In the genomic region with DNA sequence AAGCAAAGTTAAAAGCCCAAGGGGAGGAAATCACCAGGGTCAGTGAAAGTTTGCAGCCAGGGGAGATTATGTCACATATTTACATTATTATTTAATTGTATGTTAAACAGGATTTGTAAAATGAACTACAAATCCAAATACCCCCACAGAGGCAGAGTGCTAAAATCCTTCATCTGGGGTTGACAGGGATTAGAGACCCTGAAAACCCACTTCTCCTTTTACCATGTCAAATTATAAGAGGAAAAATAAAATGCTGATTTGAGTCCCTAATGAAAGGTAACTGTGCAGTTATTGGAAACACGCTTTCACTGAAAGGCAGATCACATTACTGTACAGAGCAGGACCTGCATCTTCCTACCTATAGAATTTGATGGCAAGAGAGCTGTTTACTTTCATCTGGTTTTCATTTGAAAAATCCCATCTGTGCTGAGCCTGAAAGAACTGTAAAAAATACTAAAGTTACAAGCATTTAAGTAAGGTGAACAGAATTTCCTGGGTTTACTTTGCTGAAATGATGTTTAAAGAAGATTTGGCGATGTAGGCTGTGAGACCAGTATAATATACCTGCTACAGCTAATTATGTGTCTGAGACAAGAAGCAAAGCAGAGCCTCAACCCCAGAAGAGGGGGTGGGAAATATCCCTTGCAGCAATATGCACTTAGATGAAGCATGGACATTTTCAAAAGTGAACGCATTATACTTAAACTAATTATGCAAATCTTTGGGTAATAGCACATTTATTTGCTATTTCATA, we compare ENCODE assay signal across 24 mouse cellular contexts.
DNase-seq lines count a peak whose midpoint lies in the region; ATAC-seq lines count a peak whose summit lies in the region.
"Had no signal": no experiment of that assay in that cellular context is flagged by ENCODE, and none has a peak within 500 bp of the region (broad histone marks: within the 10 kb centered on the region; RNA-seq: fewer than 3 reads in every experiment).

No protein-coding gene starts in this region.

- 23% methylated on average over 3 of the region's 3 CpGs for WGBS in limb, embryonic 11.5 days
- WGBS in limb, embryonic 10.5 days: 34% methylated on average over 3 of the region's 3 CpGs
- 18% methylated on average over 3 of the region's 3 CpGs for WGBS in embryonic facial prominence, embryonic 12.5 days
- WGBS in limb, embryonic 12.5 days: 17% methylated on average over 3 of the region's 3 CpGs
- 59% methylated on average over 3 of the region's 3 CpGs for WGBS in kidney, embryonic 14.5 days

- H3K27me3 ChIP-seq in limb, embryonic 11.5 days (ENCODE audit: control insufficient read depth, insufficient read depth, low read length): no peaks in the 10 kb centered on the region
- no peaks in the 10 kb centered on the region for H3K27me3 ChIP-seq in limb, embryonic 10.5 days (ENCODE audit: low read depth, poor library complexity, severe bottlenecking)
- H3K27me3 ChIP-seq in embryonic facial prominence, embryonic 12.5 days: no peaks in the 10 kb centered on the region
- H3K27me3 ChIP-seq in limb, embryonic 12.5 days: no peaks in the 10 kb centered on the region
- H3K27me3 ChIP-seq in kidney, embryonic 14.5 days (ENCODE audit: control insufficient read depth, insufficient read depth, low read length): no peaks in the 10 kb centered on the region
- H3K27me3 ChIP-seq: embryonic facial prominence, embryonic 15.5 days; forebrain, embryonic 15.5 days; heart, embryonic 15.5 days; Patski had no signal

- H3K4me1 ChIP-seq in limb, embryonic 11.5 days (ENCODE audit: control insufficient read depth, insufficient read depth, low read length): no peaks in the 10 kb centered on the region
- peaks cover 13% of the 10 kb centered on the region for H3K4me1 ChIP-seq in limb, embryonic 10.5 days
- H3K4me1 ChIP-seq in embryonic facial prominence, embryonic 12.5 days: no peaks in the 10 kb centered on the region
- H3K4me1 ChIP-seq in limb, embryonic 12.5 days (replicated peaks): peaks cover 6% of the 10 kb centered on the region
- H3K4me1 ChIP-seq in kidney, embryonic 14.5 days (ENCODE audit: control insufficient read depth, insufficient read depth, low read length): no peaks in the 10 kb centered on the region
- H3K4me1 ChIP-seq: embryonic facial prominence, embryonic 15.5 days; forebrain, embryonic 15.5 days; heart, embryonic 15.5 days had no signal

- peak; percentile 25 for DNase-seq in limb, embryonic 11.5 days (ENCODE audit: low spot score)
- no peak for DNase-seq in limb, embryonic 10.5 days (ENCODE audit: low spot score)
- no peak for DNase-seq in right cerebral cortex, postnatal 10 days (ENCODE audit: low spot score in 2 of 2)
- DNase-seq in right cerebral cortex, adult 18-20 months: no peak
- DNase-seq in MN1 (ENCODE audit: low spot score): no peak
- DNase-seq: adrenal gland, postnatal 14 days; cerebellum, adult 11-12 months; cerebellum, adult 9-11 months; cerebellum, postnatal 36 days; gastrocnemius, postnatal 10 days; heart, adult 2 months; heart, postnatal 14 days had no signal

- no peaks in the 10 kb centered on the region for H3K9me3 ChIP-seq in limb, embryonic 11.5 days (ENCODE audit: control insufficient read depth, low read length)
- no peaks in the 10 kb centered on the region for H3K9me3 ChIP-seq in limb, embryonic 10.5 days (replicated peaks)
- no peaks in the 10 kb centered on the region for H3K9me3 ChIP-seq in embryonic facial prominence, embryonic 12.5 days
- no peaks in the 10 kb centered on the region for H3K9me3 ChIP-seq in limb, embryonic 12.5 days
- no peaks in the 10 kb centered on the region for H3K9me3 ChIP-seq in kidney, embryonic 14.5 days (ENCODE audit: control insufficient read depth, low read length)
- H3K9me3 ChIP-seq: embryonic facial prominence, embryonic 15.5 days; forebrain, embryonic 15.5 days; heart, embryonic 15.5 days had no signal

- H3K27ac ChIP-seq in limb, embryonic 11.5 days (replicated peaks; ENCODE audit: low read depth, low read length): no peak overlapping the region
- H3K27ac ChIP-seq in limb, embryonic 10.5 days: no peak overlapping the region; the same call in 1 of the 2 replicates
- H3K27ac ChIP-seq in embryonic facial prominence, embryonic 12.5 days: no peak overlapping the region
- H3K27ac ChIP-seq in limb, embryonic 12.5 days: no peak overlapping the region
- H3K27ac ChIP-seq in kidney, embryonic 14.5 days (ENCODE audit: low read depth, low read length): no peak overlapping the region
- H3K27ac ChIP-seq: embryonic facial prominence, embryonic 15.5 days; forebrain, embryonic 15.5 days; heart, adult 2 months; heart, embryonic 15.5 days; hindbrain, embryonic 14.5 days had no signal

- H3K4me2 ChIP-seq in limb, embryonic 11.5 days (ENCODE audit: low read depth, severe bottlenecking): no peak overlapping the region
- no peak overlapping the region for H3K4me2 ChIP-seq in embryonic facial prominence, embryonic 12.5 days (replicated peaks)
- no peak overlapping the region for H3K4me2 ChIP-seq in limb, embryonic 12.5 days
- H3K4me2 ChIP-seq in kidney, embryonic 14.5 days (replicated peaks; ENCODE audit: low read depth, low read length): no peak overlapping the region
- H3K4me2 ChIP-seq: embryonic facial prominence, embryonic 15.5 days; forebrain, embryonic 15.5 days; heart, embryonic 11.5 days; heart, embryonic 15.5 days; hindbrain, embryonic 14.5 days had no signal

- H3K9ac ChIP-seq in limb, embryonic 11.5 days (ENCODE audit: low read length): no peak overlapping the region
- H3K9ac ChIP-seq in embryonic facial prominence, embryonic 12.5 days: no peak overlapping the region
- H3K9ac ChIP-seq in limb, embryonic 12.5 days (replicated peaks): no peak overlapping the region
- H3K9ac ChIP-seq in kidney, embryonic 14.5 days (ENCODE audit: low read depth, low read length): no peak overlapping the region
- H3K9ac ChIP-seq: embryonic facial prominence, embryonic 15.5 days; forebrain, embryonic 15.5 days; heart, embryonic 15.5 days; hindbrain, embryonic 14.5 days had no signal

- H3K4me3 ChIP-seq in limb, embryonic 11.5 days (ENCODE audit: low read depth, low read length): no peak overlapping the region
- no peak overlapping the region for H3K4me3 ChIP-seq in limb, embryonic 10.5 days
- no peak overlapping the region for H3K4me3 ChIP-seq in embryonic facial prominence, embryonic 12.5 days
- H3K4me3 ChIP-seq in limb, embryonic 12.5 days (replicated peaks): no peak overlapping the region
- no peak overlapping the region for H3K4me3 ChIP-seq in kidney, embryonic 14.5 days (ENCODE audit: low read length)
- H3K4me3 ChIP-seq: embryonic facial prominence, embryonic 15.5 days; erythroblast, embryonic 14.5 days; forebrain, embryonic 15.5 days; heart, adult 2 months; heart, embryonic 15.5 days had no signal

- H3K36me3 ChIP-seq in limb, embryonic 11.5 days (ENCODE audit: control insufficient read depth, insufficient read depth, low read length): no peaks in the 10 kb centered on the region
- no peaks in the 10 kb centered on the region for H3K36me3 ChIP-seq in limb, embryonic 10.5 days
- no peaks in the 10 kb centered on the region for H3K36me3 ChIP-seq in embryonic facial prominence, embryonic 12.5 days
- H3K36me3 ChIP-seq in limb, embryonic 12.5 days: no peaks in the 10 kb centered on the region
- H3K36me3 ChIP-seq in kidney, embryonic 14.5 days (ENCODE audit: control insufficient read depth, insufficient read depth, low read length): no peaks in the 10 kb centered on the region
- H3K36me3 ChIP-seq: embryonic facial prominence, embryonic 15.5 days; forebrain, embryonic 15.5 days; heart, embryonic 15.5 days had no signal

- ATAC-seq in limb, embryonic 11.5 days (ENCODE audit: insufficient number of reproducible peaks, low FRiP score, low TSS enrichment, low read depth): peak; percentile 88
- ATAC-seq in embryonic facial prominence, embryonic 12.5 days (ENCODE audit: insufficient number of reproducible peaks, insufficient read depth, low FRiP score, low TSS enrichment): peak; percentile 95
- peak; percentile 90 for ATAC-seq in limb, embryonic 12.5 days (ENCODE audit: insufficient number of reproducible peaks, insufficient read depth, low FRiP score, low TSS enrichment, low read depth)
- ATAC-seq in kidney, embryonic 14.5 days (ENCODE audit: low FRiP score, low TSS enrichment): no peak
- ATAC-seq: activated CD4-positive, CD25-positive, alpha-beta regulatory T cell, adult 4 months; forebrain, embryonic 15.5 days; intestine, embryonic 16.5 days; Patski had no signal
